Mouse (Mus musculus) gastrocnemius, postnatal 4 days (tissue): ENCODE data around the gene Clec2d. TPM values are rescaled to one million over a fixed set of nuclear protein-coding genes. Genes with fewer than 3 reads are reported as not detected.
"Not testable (repeated sequence)": the region's sequence is repeated elsewhere in the genome, so short reads cannot be mapped to it uniquely, and the experiment has no call there.

Experiments used
- DNase-seq, 2 experiments: peaks; one replicate each; pipeline ENCODE4 v3.0.0; 2021 to 2022; ENCODE audit warnings: low spot score in 2 of 2, mixed read lengths in 2 of 2
- total RNA-seq, 2 experiments: library from RNA; stranded (reverse); gene quantifications; 2 replicates each; pipeline ENCODE4 v1.2.3; 2021

Clec2d gene
- total RNA-seq, 2 experiments from 2014 or later = 32.1 to 44.6 TPM

DNA sequence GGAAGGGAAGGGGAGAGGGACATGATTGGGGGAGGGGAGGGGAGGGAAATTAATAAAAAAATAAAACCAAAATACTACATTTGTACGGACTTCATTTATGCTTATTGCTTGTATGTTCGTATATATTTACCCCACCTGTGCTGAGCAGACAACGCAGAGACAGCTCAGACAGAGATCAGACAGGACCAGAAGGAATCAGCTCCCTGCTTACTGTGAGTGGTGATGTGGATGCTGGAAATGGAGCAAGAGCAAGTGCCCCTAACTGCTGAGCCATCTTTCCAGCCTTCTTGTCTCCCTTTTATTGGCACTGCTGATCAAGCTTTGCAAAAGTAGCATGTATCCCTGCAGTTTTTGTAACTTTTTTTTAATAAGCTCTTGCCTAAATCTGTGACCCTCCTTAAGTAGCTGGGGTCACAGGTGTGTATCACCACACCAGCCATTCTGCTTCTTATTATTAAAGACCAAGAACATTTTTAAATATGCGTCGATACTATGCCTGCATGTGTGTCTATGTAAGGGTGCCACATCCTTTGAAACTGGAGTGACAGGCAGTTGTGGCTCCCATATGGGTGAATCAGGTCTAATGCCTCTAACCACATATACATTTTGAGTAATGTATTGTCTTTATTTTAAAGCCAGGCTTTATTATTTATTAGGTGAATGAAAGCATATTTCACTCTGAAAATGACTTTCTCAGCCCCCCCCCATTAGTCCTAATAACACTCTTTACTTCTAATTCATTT is 6.2 kb downstream of the Clec2d start:
- no peak for DNase-seq

DNA sequence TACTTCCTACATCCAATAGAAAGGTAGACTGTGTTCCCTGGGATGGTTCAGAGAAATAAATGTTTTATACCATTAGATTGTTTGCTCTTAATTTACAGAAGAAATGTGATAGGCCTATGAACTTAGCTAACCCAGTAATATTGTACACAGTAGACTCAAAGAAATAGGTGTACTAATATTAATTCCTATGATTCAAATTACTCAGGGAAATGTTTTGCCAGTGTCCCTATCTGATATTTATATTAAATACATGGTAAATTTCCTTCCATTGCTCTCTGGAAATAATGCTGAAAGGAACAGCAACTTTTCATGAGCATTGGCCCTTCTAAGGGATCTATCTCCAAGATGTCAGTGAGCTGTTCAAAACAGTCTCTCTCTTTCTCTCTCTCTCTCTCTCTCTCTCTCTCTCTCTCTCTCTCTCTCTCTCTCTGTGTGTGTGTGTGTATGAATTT is 6.8 kb downstream of the Clec2d start:
- DNase-seq = no peak

DNA sequence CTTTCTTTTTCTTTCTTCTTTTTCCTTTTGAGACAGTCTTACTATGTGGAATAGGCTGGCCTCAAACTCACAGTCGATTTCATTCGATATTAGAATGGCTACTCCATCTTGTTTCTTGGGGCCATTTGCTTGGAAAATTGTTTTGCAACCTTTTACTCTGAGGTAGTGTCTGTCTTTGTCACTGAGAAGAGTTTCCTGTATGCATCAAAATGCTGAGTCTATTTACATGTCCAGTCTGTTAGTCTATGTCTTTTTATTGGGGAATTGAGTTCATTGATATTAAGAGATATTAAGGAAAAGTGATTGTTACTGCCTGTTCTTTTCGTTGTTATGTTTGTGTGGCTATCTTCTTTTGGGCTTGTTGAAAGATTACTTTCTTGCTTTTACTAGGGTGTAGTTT is 7.4 kb downstream of the Clec2d start:
- not testable (repeated sequence) for DNase-seq

DNA sequence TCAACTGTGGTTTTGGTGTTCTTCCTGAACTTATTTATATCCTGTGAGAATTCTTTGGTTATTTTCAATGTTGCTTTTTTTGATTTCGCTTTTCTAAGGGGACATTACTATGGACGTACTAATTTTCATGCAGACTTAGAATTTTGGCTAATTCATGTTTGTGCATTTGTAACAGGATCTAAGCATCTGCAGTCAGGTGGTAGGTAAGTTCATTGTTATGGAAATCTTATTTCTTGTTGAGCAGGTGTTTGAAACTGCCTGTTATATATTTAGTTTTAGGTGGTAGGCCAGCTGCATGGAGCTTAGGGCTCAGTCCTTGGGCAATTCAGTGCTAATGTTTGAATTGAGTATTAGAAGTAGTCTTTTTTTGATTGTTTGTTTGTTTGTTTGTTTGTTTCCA is 13.0 kb downstream of the Clec2d start:
- no peak for DNase-seq

DNA sequence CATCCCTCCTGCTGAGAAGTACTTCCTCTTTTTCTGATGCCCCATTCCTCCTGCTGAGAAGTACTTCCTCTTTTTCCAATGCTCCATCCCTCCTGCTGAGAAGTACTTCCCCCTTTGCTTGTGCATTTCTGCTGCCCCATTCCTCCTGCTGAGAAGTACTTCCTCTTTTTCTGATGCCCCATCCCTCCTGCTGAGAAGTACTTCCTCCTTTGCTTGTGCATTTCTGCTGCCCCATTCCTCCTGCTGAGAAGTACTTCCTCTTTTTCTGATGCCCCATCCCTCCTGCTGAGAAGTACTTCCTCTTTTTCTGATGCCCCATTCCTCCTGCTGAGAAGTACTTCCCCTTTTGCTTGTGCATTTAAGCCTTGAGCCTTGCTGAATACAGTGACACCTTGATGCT is 19.7 kb downstream of the Clec2d start:
- not testable (repeated sequence) for DNase-seq

DNA sequence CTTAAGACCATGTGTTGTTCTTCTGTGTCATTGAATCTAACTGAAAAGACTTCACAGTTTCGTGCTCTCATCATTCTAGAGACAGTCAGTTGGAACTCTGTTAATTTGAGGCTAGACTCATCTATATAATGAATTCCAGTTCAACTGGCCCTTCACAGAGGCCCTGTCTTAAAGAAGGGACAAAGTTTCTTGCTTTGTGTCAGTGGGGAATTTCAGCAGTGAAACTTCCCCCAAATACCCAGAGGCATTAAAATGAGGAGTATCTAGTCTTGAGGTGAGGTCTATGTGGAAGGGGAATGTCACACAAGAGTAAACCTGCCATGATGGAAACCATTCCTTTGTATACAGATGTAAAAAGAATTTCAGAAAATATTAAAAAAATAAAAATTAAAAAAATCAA is 21.9 kb downstream of the Clec2d start:
- DNase-seq = no peak

DNA sequence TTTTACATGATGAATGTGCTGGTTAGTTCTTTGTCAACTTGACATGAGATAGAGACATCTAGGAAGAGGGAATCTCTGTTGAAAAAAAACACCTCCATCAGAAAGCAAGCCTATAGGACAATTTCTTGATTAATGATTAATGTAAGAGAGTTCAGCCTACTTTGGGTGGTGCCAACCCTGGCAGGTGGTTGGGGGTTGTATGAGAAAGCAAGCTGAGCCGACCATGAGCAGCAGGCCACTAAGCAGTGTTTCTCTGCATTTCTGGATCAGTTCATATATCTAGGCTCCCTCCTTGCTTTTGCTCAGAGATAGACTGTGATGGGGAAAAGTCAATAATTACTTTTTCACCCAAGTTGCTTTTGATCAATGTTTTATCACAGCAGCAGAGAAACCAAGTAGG is 23.9 kb downstream of the Clec2d start:
- DNase-seq = no peak

DNA sequence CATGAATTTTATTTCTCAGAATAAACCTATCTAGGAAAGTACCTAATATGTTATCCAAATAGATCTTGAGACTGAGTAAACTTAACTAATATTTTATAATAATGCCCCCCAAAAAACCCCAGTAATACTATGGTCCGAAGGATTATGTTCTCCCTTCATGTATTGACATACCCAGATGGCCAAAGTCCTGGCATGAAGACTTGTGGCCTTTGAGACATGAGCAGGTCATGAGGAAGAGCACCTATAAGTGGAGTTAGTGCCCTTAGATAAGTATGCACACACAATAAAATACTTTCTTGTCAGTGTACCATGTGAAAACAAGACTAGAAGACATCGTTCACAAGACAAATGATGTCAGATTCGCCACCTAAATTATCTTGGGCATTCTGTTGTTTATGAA is 24.4 kb downstream of the Clec2d start:
- DNase-seq = no peak

DNA sequence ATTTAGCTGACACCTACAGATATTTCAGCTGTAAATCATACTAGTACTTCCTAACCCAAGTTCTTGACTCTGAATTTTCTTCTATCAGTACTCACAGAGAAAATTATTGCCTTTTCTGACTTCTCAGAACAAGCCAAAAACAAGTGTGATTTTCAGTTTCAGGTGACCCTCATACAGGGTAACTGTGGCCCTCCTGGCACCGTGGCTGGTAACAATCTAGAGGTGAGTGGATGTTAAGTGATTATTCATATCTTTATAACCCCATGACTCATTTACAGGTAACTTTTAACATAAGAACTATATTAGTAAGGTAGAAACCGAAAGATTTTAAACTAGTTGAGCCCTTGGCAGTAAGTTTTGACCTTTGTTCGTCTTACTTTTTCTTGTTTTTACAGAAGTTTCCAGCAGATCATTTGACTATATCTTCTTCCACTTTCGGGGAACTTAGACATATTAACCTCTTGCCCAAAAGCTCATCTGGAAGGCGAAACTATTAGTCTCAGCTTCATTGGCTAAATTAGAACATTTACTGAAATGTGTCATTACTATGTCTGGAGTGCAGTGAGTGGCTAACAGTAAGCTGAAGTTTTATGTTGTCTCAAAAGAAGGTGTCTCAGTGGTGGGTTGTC is 28.6 kb downstream of the Clec2d start:
- DNase-seq = no peak

DNA sequence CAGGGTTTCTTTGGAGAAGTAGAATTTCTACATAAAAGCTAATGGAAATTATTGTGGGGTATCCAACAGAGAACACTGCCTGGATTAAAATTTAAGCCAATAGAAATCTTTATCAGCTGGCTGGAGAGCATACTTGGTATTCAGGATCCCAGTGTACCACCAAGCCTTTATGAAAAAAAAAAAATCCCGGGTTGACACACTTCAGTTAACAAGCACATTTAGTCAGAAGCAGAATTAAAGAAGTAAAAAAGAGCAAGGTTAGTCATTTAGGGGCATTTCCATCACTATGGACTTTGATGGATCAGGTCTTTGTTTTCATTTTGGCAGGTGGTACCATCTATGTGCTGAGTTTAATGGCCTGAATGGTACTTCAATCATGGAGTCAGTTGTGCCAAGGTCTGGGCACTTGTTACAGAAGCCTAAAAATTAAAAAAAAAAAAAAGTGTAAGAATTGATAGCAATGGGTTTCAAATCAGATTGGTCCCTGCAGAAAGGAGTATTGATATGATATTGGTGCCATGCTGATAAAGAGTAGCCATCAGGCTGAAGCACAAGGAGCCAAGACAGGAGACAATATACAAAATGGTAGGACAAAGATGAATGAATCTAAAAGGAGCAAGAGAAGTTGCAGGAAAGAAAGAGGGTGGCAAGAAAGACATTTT is 29.5 kb downstream of the Clec2d start:
- DNase-seq = no peak

DNA sequence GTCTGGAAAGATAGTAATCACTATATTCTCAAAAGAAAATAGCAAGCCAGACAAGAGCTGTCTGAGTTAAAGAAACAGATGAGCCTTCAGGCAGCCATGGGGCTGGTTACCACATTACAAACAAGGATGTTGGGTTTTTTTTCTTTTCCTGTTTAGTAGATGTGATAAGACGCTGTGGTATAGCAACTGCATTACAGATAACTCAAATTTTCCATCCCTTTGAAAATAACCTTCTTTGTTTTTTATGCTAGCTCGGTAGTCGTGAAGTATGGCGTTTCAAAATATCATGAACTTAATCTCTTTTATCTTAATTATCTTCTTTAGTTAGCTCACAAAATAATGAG is 30.0 kb downstream of the Clec2d start:
- DNase-seq = no peak

DNA sequence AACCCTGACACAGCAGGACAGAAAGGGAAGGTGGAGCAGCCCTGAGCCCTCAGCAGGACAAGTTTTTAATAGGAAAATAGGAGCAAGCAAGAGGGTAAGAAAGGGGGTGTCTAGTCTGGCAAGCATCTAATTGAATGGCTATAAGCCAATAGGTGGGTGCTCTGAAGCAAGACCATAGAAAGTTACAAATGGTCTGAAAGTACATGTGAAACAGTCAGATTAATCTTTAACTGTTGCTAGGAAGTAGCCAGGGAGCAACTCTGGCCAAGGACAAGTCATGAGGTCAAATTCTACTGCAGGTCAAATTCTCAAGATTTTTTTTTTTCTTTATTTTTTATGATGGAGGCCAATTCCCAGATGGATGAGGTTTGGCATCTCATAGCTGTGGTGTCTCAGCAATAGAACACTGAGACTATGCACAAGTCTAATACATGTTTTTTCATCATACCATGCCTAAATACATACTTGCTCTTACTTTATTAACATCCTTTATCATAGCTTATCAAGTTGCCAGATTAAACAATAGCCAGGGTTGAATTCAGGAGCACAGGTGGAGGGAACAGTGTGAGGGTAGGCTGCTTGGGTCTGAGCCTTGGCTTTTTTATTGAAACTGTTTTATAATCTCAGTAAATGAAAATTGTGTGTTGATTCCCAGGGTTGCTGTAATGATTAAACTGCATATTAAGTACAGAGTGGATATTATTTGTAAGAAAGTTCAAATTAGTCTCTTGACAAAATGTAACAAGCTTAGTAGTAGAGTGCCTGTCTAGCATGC is 32.2 kb downstream of the Clec2d start:
- no peak for DNase-seq

DNA sequence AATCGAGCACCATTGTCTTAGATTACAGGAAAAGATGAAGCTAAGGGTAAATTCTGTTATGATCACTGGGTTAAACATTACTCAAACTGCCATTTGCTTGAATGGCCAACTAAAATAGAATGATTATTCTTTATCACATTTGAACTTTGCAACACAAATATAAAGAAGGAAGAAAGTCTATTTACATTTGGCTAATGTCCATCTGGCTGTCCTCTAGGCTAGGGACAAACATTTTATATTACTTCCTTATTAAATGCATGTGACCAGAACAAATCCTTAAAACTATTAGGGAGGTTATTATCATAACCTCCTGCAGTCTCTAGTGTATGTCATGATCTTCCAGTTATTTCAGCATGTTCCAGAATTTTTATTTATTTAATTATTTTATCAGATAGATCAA is 33.1 kb downstream of the Clec2d start:
- DNase-seq = no peak

DNA sequence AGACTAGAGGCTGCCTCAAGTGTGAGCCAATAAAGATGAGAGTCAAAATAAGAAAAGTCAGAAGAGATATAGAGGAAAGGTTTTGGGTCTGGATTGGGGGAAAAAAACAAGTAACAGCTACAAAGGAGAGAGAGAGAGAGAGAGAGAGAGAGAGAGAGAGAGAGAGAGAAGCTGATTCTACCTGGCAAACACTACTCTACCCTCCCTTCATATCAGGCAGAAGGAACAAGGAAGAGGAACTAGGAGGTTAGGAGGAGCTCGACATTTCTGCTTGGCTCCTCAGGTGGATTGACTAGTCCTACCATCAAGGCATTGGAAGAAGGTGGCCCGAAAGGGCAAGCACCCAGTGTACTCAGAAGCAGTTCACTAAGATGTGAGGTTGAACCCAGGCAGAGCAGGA is 33.8 kb downstream of the Clec2d start:
- no peak for DNase-seq

DNA sequence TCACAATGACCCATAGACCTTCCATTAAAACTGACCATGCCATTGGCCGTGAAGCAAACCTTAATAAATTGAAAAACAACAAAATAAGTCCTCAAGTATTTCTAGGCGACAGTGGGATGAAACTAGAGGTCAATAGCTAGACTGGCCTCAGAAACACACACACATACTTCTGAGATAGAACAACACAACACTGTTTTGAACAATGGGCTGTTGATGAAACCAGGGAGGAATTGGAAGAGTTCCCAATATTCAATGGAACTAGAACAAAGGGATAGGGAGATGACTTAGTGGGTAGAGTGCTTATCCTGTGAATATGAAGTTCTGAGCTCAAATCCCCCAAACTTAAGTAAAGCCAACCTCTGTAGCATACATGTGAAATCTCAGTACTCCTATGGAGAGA is 34.6 kb downstream of the Clec2d start:
- DNase-seq = no peak

DNA sequence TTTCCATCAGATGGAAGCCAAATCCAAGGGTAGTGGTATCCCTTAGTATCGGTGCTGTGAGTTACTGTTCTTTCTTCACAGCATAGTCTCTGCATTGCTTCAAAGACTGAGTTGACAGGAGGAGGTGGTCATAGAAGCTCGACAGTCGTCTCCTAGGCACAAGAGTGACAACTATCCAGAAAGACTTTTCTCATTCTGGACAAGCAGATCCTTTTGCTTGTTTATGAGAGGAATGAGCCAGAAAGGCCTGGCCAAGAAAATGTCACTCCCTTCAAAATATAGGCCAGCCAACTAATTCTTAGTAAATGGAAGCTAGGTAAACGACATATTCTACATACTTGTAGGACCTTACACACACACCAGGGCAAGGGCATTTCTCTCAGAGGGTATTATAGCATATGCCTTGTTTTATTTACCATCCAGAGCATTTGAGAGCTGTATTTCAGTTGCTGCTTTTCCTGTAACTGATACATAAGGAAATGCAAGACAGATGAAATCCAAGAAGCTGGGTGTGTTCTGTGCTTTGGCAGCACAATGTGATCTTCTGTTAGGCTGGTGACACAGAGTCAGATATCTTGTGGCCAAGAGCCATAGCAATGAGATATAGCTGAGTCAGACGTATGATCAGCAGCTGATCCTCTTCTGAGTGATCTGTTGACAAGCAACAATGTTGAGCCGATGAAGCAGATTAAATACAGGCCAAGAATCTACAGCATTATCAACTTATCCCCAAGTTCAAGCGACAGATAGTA is 35.6 kb downstream of the Clec2d start:
- DNase-seq = no peak

DNA sequence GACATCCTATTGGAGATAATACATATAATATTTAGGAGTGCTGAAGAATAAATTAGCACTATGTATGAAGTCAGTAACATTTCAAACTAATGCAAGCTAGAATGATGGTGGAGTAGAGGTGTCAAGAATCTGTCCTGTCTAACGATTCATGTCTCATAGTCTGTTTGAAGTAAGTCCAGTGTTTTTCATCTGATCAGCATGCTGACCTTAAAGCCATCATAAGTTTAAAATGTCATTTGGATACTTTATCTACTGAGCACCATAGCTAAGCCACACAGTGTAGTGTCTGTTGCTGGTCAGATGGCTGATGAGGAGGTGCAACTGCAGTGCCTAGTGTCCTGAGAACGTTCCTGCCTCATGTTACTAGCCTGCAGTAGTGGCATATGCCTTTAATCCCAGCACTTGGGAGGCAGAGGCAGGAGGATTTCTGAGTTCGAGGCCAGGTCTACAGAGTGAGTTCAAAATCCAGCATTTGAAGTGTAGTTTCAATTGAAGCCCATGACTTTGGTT is 36.4 kb downstream of the Clec2d start:
- no peak for DNase-seq

DNA sequence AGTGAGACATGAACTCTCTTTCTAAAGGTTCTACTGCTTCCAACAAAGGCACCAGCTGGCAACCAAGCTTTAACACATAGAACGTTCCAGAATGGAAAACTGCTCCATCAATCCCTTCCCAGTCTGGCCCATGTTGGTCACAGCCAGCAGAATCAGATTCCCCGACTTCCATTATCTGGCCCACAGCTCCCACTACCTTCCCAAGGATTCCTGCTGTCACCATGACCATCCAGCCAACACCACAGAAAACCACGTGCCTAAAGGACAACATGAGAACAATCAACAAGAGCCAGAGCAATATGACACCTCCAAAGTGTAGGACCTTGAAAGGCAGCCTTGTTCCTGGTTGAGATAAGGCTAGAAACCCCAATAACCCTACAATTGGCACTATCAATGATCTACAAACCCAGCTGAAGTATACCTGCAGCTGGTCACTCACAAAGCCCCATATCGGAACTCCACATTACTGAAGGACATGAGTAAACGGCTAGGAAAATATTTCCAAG is 37.8 kb downstream of the Clec2d start:
- DNase-seq = no peak

DNA sequence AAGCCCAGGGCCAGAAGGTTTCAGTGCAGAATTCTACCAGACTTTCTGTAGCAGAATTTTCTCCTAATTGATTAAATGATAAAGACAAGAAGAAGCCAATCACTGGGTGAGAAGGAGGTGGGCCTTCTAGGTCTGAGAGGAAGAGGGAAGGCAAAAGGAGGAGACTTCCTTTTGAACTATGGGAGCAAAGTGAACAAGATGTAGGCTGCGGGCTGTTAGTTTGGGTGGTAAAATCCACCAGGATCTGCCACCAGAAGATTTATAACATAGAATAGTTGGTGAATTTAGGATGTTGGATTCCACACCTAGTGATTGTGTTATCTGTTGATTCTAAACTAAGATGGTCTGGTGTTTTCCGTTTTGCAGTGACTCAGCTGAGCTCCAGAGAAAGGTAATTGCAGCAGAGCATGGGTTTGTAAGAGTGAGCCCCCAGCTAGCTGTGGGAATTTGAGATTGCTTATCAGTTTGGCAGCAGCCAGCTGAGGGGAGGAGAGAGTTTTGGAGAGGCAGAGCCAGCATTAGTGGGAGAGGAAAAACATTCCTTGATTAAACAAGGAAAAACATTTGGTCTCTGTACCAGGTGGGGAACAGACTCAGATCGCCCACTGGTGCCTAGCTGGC is 39.6 kb downstream of the Clec2d start:
- no peak for DNase-seq

DNA sequence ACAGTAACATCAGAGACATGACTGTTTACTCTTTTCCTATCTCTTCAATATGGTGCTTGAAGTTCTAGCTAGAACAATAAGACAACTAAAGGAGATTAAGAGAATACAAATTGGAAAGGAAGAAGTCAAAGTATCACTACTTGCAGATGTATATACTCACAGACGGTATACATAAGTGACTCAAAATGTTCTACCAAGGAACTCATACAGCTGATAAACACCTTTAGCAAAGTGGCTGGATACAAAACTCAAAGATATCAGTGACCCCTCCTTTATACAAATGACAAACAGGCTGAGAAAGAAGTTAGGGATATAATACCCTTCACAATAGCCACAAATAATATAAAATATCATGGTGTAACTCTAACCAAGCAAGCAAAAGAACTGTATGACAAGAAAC is 40.6 kb downstream of the Clec2d start:
- DNase-seq = no peak
